Mouse (Mus musculus) E14TG2a.4 (cell line): ENCODE results near the gene Pkd1l1.
A peak's percentile ranks its signal among the peaks of the same experiment; 100 is the strongest.

Experiments used
- H3K27me3 ChIP-seq: 2 replicates; pipeline ENCODE4 v1.6.1; 2014; ENCODE audit warnings: low read length, control low read depth; ENCODE audit not compliant: insufficient read depth
- H3K36me3 ChIP-seq: 2 replicates; pipeline ENCODE4 v1.6.1; 2014; ENCODE audit warnings: low read length, control low read depth; ENCODE audit not compliant: insufficient read depth
- H3K4me1 ChIP-seq: replicated peaks from 2 replicates; pipeline ENCODE4 v1.6.1; 2014; ENCODE audit warnings: low read depth, low read length, control low read depth
- H3K4me3 ChIP-seq: replicated peaks from 2 replicates; pipeline ENCODE4 v1.5.1; 2014; ENCODE audit warnings: mild to moderate bottlenecking, low read length
- H3K9me3 ChIP-seq: 2 replicates; pipeline ENCODE4 v1.6.1; 2014; ENCODE audit warnings: low read length, control low read depth
- CTCF ChIP-seq: conservative IDR thresholded peaks from 2 replicates; pipeline ENCODE4 v1.5.1; 2014; ENCODE audit warnings: low read length
- NANOG ChIP-seq: IDR thresholded peaks from 2 replicates; pipeline ENCODE4 v1.6.1; 2014; ENCODE audit warnings: borderline replicate concordance, low read length, mixed read lengths
- POU5F1 ChIP-seq: IDR thresholded peaks from 2 replicates; pipeline ENCODE4 v1.6.1; 2014; ENCODE audit warnings: low read length, borderline replicate concordance

Gene Pkd1l1

DNA sequence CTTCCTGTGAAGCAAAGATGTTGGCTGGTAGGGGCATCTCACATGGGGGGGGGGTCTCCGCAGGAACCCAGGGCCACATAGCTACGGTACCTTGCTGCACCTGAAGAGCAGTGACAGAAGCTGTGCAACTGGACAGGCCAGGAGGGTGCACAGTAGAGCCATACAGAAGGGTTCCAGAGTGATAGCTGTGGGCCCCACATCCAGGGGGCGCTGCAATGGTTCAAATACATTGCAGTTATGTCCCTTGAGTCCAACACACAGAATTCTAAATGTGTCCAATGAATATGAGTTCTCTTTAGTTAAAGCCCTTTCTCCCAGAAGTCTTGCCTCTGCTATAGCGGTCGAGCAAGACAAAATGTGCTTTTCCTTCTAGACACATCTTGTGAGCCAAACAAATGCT, 103.0 kb downstream of the Pkd1l1 start:
- no peaks in the 10 kb centered on the region for H3K36me3 ChIP-seq
- no peaks in the 10 kb centered on the region; the same call in none of the 2 replicates for H3K9me3 ChIP-seq
- H3K4me1 ChIP-seq = no peaks in the 10 kb centered on the region
- 0 out of 2 replicates have a peak, but pooled peaks cover 6% of the 10 kb centered on the region for H3K27me3 ChIP-seq
- no peak overlapping the region for H3K4me3 ChIP-seq
- TF ChIP-seq POU5F1 = no peak
- TF ChIP-seq NANOG = no peak
- TF ChIP-seq CTCF = 0 out of 2 replicates have a peak, but pooled peaks have one; percentile 7

DNA sequence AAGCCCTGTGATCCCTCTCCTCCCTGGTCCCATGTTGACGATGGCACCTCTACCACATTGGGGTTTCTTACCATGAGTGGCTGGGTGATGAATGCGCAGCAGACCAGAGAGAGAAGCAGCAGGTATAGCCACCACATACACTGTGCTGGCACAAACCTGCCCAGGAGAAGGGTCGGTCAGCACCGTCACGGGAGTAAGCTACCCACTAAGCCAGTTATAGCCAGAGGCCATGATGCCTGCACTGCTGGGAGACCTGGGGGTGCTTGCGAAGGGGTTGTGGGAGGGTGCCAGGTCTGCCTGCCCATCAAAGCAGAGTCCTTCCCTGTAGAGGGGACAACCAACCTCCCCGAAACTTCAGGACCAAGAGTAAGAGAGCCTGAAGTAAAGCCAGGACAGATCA, 107.0 kb downstream of the Pkd1l1 start:
- TF ChIP-seq POU5F1 (no peak), CTCF (no peak), NANOG (no peak)

DNA sequence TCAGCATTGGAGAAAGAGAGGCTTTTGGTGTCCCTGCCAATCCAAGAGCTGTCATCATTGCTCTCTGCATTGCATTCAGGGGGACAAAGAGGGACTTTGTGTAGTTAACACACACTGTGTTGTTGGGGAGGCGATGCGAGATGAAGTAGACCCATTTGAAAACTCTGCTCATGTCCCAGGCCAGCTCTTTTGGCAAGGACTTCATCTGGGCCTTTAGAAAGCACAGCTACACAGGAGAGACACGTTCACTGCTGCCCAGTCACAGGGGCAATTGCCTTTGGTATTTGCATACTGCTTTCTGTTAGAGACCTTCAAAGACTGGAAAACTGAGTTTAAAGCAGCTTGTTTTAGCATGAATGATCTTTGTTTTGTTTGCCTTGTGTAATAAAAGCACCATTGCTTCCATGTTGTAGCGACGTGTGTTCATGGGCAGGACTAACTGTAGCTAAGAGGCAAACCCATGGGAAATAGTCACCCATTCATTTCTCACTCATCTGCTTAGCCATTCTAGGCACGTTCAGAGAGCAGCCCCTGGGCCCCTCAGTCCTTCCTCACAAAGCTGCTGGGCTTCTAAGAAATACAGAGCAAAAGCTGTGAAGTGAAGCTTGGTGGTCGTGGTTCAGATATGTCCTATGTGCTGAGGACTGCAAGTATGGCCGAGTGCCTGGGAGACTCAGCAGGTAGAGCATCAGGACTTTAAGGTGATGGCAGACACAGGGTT, 109.0 kb downstream of the Pkd1l1 start:
- Histone ChIP-seq H3K27me3 (0 out of 2 replicates have a peak, but pooled peaks cover 6% of the 10 kb centered on the region), H3K4me1 (peaks cover 16% of the 10 kb centered on the region), H3K4me3 (no peak overlapping the region), H3K36me3 (no peaks in the 10 kb centered on the region), H3K9me3 (no peaks in the 10 kb centered on the region; the same call in 1 of the 2 replicates)
- TF ChIP-seq CTCF (no peak), POU5F1 (no peak), NANOG (no peak)

More for the DNA sequence above, 107.0 kb downstream of the Pkd1l1 start:
- no peak overlapping the region for H3K4me3 ChIP-seq
- H3K4me1 ChIP-seq = no peaks in the 10 kb centered on the region
- no peaks in the 10 kb centered on the region for H3K36me3 ChIP-seq
- 0 out of 2 replicates have a peak, but pooled peaks cover 6% of the 10 kb centered on the region for H3K27me3 ChIP-seq
- no peaks in the 10 kb centered on the region; the same call in 1 of the 2 replicates for H3K9me3 ChIP-seq

DNA sequence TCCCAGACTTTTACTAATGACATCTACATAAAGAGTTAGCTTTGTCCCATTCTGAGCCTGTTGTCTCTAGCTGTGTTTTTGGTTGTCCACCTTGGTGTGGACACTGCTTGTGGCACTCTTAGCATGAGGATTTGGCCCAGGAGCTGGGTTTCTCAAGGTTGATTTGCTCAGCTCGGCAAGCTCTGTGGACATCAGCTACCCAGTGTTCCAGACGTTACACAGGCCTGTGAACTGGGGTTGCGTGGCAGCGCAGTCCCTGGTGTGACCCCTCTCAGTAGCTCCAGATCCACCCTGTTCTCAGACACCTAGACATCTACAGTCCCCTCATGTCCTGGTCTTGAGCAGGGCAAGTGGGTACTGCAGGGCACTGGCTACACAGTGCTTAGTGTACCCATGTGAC, 110.6 kb downstream of the Pkd1l1 start:
- no peak overlapping the region for H3K4me3 ChIP-seq
- no peaks in the 10 kb centered on the region for H3K36me3 ChIP-seq
- H3K4me1 ChIP-seq = peaks cover 19% of the 10 kb centered on the region
- no peaks in the 10 kb centered on the region; the same call in 1 of the 2 replicates for H3K9me3 ChIP-seq
- no peak for TF ChIP-seq NANOG
- TF ChIP-seq CTCF = no peak
- TF ChIP-seq POU5F1 = no peak
- H3K27me3 ChIP-seq = 0 out of 2 replicates have a peak, but pooled peaks cover 6% of the 10 kb centered on the region

DNA sequence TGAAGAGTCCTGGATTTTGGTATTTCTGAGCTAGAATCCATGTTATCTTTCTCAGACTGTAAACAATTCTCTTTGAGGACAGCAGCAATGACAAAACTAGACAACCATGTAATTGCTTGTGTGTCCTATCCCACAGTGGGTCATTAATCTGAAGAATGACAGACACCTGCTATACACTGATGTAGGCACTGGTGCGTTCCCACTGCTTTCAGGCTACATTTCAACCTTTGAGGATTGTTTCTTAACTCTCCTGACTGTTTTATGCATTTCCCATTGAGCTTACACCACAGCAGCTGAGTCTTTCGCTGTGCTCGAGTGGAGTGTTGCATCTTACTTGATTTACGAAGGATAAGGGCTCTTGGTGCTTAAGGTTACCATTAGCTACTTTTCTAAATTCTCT, 111.1 kb downstream of the Pkd1l1 start:
- Histone ChIP-seq H3K4me1 (peaks cover 19% of the 10 kb centered on the region), H3K36me3 (no peaks in the 10 kb centered on the region), H3K9me3 (no peaks in the 10 kb centered on the region; the same call in 1 of the 2 replicates), H3K27me3 (0 out of 2 replicates have a peak, but pooled peaks cover 6% of the 10 kb centered on the region), H3K4me3 (no peak overlapping the region)
- TF ChIP-seq NANOG = no peak
- TF ChIP-seq CTCF = no peak
- TF ChIP-seq POU5F1 = no peak

DNA sequence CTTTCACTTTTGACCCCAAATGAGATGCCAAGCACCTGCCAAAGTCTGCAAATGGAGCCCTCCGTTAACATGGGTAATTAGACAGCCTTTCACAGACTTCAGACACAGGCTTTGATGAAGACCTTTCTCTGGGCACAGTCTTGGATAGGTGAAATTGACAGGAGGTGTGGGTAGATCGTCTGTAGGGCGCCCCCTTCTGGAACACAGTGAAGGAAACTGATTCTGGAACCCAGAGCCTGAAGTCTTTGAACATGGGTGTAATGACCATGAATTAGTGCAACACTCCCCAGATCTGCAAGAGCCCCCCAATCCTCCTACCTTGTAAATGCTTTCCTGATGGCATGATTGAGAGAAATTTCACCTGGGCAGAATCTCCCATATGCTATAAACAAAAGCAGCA, 112.2 kb downstream of the Pkd1l1 start:
- Histone ChIP-seq H3K9me3 (no peaks in the 10 kb centered on the region), H3K27me3 (0 out of 2 replicates have a peak, but pooled peaks cover 2% of the 10 kb centered on the region), H3K4me1 (peaks cover 19% of the 10 kb centered on the region), H3K36me3 (no peaks in the 10 kb centered on the region), H3K4me3 (no peak overlapping the region)
- no peak for TF ChIP-seq POU5F1
- no peak for TF ChIP-seq NANOG
- peak; percentile 42 for TF ChIP-seq CTCF

DNA sequence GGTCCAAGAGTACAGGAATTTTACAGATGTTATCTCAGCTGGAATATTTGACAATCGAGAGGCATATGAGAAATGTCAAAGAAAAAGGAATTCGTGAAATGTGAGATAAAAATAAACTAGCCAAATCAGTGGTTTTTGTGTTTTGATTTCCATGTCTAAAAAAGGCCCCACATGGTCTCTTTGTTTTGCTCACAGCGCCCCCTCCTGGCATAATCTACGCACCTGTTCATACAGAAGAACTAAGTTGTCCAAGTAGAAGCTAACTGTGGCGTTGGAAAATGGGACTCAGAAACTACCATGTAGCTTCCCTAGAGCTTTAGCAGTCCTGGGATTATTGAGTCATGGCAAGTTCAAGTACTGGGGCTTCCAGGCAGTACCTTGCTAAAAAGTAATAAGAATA, 113.2 kb downstream of the Pkd1l1 start:
- Histone ChIP-seq H3K9me3 (no peaks in the 10 kb centered on the region), H3K4me1 (peaks cover 19% of the 10 kb centered on the region), H3K4me3 (no peak overlapping the region), H3K27me3 (no peaks in the 10 kb centered on the region), H3K36me3 (no peaks in the 10 kb centered on the region)
- TF ChIP-seq NANOG = no peak
- peak; percentile 69 for TF ChIP-seq CTCF

DNA sequence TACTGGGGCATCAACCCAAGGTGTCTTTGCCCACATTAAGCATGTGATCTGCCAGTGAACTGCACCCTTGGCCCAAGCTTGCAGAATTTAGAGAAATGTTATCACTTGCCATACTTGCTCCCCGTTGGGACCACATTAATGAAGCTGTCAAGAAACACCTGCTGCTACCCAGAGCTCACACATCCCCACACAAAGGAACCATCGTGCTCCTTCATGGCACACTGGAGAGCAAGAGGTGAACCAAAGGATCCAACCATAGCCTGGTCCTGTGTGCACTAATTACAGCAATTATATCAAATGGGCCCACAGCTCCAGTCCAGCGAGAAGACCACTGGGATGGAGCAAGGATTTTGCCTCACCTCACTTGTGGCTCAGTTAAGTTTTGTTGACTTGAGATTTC, 114.0 kb downstream of the Pkd1l1 start:
- Histone ChIP-seq H3K4me1 (peaks cover 19% of the 10 kb centered on the region), H3K9me3 (no peaks in the 10 kb centered on the region), H3K27me3 (no peaks in the 10 kb centered on the region), H3K4me3 (no peak overlapping the region), H3K36me3 (no peaks in the 10 kb centered on the region)
- no peak for TF ChIP-seq CTCF
- TF ChIP-seq NANOG = no peak
- no peak for TF ChIP-seq POU5F1

DNA sequence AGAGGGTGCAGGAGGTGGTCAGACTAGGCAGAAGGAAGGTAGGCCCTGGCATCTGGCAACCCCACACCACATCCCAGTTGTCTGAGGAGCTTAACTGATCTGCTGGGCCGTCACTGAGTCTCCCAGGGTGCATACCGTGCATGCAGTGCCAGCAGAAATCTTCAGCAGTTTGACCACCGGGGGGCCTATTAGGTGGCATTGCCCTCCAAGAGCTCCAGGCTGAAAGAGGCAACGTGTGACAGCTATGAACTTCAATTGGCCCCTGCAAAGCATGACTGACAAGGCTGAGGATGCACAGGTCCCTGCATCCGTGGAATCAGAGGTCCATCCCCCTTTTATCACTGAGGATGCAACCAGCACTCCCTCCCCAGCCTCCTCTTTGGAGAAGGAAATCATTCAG, 116.9 kb downstream of the Pkd1l1 start:
- Histone ChIP-seq H3K4me1 (peaks cover 19% of the 10 kb centered on the region), H3K9me3 (no peaks in the 10 kb centered on the region), H3K27me3 (no peaks in the 10 kb centered on the region), H3K36me3 (no peaks in the 10 kb centered on the region), H3K4me3 (no peak overlapping the region)
- TF ChIP-seq POU5F1 (no peak), CTCF (0 out of 2 replicates have a peak, but pooled peaks have one; percentile 8), NANOG (no peak)
